Mouse (Mus musculus) olfactory bulb, adult 2 months (tissue): Measurements from ENCODE around the gene Deaf1.

Source experiments
- CTCF ChIP-seq: fragments of 200-500 bp; IDR thresholded peaks from 2 replicates; pipeline ENCODE4 v1.5.1; 2012; ENCODE audit warnings: low read depth, mild to moderate bottlenecking, low read length, moderate library complexity; ENCODE audit not compliant: insufficient read depth
- POLR2A ChIP-seq: fragments of 200-500 bp; IDR thresholded peaks from 2 replicates; pipeline ENCODE4 v1.6.1; 2012; ENCODE audit warnings: mild to moderate bottlenecking, low read depth, low read length, moderate library complexity; ENCODE audit not compliant: insufficient read depth

GRCm38 (mm10) chr7:141291921-141292582, 35.4 kb downstream of the Deaf1 start, which contains the start of gene Drd4:
- TF ChIP-seq CTCF (no peak), POLR2A (no peak)
